Mouse (Mus musculus): ENCODE measurements around the gene Nuak2. TPM values are rescaled to one million over a fixed set of nuclear protein-coding genes. Genes with fewer than 3 reads are reported as not detected.

The Nuak2 gene
- total RNA-seq, 2 experiments from 2014 or later, result 3.7 to 3.8 TPM

DNA sequence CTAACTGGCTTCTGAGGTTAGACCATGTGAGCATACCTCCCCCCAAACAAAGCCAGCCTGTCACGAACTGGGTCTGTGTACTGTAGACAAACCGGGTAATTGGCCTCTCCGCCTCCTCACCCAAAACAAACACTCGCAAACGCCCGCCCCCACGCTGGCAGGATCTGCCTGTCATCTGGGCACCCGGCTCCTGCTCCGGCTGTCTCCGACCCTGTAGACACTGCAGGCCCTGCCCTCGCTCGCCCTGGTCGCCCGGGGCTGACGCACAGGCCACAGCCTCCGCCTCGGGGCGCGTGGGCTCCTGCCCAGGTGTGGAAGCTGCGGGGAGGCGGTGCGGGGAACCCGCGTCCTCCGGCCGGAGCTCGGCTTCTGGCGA, 17.5 kb upstream of the Nuak2 start, which contains the start of gene Klhdc8a:
Gene Klhdc8a, plus strand, starts transcription at position 202 of the 376 bp plus-strand sequence.
- intact Hi-C loops (cut with DNase I), result no loop called here
- peak; percentile 45 to 54 for DNase-seq

DNA sequence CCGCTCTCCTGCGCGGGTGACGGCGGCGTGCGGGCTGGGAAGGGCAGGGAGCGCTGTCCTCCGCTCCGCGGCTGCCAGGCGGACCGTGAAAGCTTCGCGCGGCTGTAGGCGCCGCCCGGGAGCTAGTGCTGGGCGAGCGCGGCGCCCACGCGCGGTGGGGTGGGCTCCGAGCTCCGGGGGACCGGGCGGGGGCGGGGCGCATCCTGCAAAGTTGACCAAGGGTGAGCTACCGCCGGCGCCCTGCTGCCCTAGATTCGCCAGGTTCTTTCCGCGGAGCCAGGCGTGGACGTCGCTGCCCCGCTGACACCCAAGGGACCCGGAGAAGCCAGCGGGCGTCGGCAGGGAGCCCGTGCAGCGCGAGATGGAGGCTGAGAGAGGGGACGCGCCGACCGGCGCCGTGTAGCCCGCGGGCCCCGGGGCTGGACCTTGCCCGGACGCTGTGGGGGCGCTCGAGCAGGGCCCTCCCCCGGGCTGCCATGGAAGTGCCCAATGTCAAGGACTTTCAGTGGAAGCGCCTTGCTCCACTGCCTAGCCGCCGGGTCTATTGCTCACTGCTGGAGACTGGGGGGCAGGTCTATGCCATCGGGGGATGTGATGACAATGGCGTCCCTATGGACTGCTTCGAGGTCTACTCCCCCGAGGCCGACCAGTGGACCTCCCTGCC, 17.0 kb upstream of the Nuak2 start:
- peak; percentile 47 to 51 for DNase-seq
- intact Hi-C loops (cut with DNase I), result no loop called here

DNA sequence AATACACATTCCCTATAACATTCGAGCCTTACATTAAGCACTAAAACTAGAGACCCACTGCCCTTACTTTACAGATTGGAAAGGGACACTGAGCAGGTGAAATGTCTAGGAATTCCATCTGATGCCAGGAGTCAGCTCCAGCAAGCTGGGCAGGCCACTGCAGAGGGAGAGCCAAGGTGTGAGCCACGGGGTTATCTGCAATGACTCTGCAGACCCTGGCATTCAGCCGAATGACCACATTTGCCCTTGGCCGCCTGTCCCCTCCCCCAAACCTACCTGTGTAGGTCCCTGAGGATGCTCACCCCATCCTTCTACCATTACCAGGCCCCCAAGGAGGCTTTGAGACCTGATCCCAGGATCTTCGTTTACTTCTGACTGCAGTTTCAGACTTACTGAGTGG, 16.2 kb upstream of the Nuak2 start:
- intact Hi-C loops (cut with DNase I), result no loop called here
- no peak for DNase-seq

DNA sequence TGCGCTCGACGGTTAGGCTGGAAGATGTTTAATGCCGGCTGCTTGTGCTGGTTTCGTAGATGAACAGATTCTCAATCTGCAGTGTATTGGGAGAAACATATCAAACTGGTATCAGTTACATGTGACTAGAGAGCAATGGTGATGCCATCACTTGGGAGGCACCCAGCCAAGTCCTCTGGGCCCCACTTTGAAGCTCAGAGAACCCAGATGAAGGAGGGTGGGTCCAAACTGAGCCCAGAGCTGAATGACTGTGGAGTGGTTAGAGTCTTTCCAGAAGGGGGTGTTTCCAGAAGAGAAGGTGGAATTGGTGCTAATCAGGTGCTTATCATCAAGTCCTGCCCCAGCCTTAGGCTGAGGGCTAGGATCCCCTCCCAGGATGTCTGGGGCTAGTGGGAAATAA, 14.7 kb upstream of the Nuak2 start:
- intact Hi-C loops (cut with DNase I), result no loop called here
- DNase-seq, result no peak

DNA sequence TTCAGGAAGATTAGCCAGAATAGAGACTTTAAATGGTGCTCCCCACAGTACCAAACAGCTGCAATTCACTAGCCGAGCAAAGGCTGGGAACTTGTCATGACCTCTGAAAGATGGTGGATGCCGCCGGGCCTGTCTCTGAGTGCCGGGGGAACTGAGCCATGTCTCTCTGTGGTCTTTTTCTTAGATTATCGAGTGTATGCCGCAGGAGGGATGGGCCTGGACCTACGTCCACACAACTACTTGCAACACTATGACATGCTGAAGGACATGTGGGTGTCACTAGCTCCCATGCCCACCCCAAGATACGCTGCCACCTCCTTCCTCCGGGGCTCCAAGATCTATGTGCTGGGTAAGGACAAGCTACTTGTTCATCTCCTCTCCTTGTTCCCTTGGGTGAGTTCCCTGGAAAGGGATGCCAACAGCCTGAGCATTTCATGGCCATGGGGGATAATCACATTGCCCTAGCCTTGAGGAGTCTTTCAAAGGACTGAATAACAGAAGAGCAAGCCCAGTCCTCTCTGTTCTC, 13.5 kb upstream of the Nuak2 start:
- DNase-seq, result no peak
- intact Hi-C loops (cut with DNase I), result no loop called here

DNA sequence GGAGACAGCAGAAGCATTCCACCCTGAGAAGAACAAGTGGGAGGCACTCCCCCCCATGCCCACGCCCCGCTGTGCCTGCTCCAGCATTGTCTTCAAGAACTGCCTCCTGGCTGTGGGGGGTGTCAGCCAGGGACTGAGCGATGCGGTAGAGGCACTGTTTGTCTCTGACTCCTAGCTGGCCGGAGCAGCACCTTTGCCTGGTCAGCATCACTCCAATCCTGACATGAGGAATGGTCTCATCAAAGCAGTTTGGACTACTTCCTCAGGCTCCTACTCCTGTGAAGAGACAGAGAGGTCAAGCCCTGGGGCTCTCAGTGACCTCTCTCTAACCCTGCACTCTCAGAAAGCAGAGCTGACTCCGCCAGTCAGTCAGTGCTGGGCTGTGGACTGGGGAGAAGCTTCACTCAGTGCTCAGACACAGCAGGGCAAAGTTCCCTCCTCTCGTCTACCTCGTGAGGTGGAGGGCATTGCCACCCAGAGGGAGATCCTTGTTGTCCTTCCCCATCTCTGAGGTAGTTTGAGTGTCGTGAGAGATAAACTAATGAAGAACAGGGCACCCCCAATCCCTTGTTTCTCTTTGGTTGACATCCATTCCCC, 11.2 kb upstream of the Nuak2 start:
- DNase-seq, result no peak
- intact Hi-C loops (cut with DNase I), result loop anchor here (5.0 kb wide), 1 partner anchor 187 kb away; no protein-coding TSS in a partner anchor

DNA sequence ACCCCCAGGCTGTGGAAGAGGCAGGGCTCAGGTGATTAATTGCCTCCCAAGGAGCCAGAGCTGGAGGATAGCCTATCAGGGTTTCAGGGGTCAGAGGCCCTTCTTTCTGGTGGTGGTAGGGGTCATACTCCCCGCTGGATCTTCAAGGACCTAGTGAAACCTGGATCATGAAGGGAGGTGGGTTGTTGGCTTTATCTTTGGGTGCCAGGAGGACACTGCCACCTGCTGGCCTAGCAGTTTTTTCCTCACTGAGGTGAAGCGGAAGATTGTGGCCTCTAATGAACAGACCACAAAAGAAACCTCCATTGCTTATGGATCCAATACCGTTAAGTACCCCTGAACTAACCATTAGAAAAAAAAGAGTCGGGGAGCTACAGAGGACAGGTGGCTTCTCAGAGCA, 9.8 kb upstream of the Nuak2 start:
- DNase-seq, result peak in 1 of 2 experiments; percentile 65
- intact Hi-C loops (cut with DNase I), result loop anchor here (2.0 to 5.0 kb wide), 2 partner anchors 147 to 189 kb away; no protein-coding TSS in a partner anchor

DNA sequence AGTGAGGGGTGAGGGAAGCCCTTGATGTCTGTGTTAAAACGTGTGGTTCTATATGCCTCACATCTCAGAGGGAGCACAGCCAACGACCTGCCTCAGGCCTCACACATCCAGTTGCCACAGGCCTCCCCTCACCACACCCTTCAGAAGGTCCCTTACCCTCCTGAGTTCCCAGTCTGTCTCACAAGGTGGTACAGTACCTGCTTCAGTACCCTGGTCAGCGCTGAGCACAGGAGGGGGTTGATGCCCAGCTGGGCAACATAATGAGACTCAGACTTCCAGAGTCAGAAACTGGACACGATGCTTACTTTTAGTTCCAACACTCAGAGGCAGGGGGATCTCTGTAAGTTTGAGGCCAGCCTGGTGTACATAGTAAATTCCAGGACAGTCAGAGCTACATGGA, 9.1 kb upstream of the Nuak2 start:
- no peak for DNase-seq

DNA sequence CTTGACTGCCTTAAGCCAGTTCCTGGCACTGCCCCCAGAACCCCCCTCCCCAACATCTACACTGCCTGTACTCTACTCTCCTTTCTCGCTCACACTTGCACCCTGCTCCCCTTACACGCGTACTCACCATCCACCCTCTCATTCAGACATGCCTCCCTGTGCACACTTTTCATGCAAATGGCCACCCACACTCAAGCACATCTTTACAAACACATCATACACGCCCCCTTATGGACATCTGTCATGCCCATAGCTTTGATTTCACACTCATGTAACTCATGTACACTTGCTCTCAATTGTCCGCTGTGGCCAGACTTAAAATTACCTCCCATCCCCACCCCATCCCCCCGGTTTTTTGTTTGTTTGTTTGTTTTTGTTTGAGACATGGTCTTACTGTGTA, 8.0 kb upstream of the Nuak2 start:
- no peak for DNase-seq
- intact Hi-C loops (cut with DNase I), result loop anchor here (2.0 to 5.0 kb wide), 2 partner anchors 149 to 191 kb away; no protein-coding TSS in a partner anchor

More for the DNA sequence above, 9.1 kb upstream of the Nuak2 start:
- intact Hi-C loops (cut with DNase I), result loop anchor here (2.0 to 5.0 kb wide), 2 partner anchors 148 to 190 kb away; no protein-coding TSS in a partner anchor

DNA sequence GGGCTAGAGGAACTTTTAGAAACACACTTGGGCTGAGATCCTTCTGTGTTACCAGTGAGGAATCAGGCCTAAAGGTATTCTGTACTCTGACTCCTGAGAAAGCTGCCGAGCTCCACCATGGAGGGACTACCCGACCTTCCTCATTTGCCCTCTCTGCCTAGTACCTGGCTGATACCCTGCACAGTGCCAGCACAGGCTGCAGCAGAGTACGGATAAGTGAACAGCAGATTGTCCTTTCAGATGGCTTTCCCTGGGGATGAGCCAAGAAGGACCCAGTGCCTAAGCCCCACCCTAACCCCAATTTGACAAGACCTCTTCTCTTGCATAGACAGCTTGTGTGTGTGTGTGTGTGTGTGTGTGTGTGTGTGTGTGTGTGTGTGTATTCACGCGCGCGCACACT, 7.3 kb upstream of the Nuak2 start:
- DNase-seq, result no peak
- intact Hi-C loops (cut with DNase I), result loop anchor here (5.0 kb wide), 1 partner anchor 191 kb away; no protein-coding TSS in a partner anchor

DNA sequence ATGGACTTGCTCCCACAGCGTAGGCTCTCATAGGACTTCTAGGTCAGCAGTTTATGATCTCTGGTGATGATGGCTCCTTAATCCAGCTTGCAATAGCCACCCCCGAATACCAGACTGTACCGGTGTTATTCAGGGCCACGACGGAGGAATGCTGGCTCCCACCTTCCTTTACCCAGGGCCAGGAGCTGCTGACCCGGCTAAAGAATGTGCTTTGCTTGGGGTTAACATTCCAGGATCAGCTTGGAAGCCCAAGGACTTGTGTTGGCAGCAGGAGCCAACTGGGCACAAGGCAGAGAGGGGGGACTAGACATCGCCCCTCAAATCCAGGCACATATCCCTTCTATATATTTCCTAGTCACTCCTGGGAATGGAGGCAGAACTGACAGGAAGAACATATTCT, 5.2 kb upstream of the Nuak2 start:
- no peak for DNase-seq
- intact Hi-C loops (cut with DNase I), result loop anchor here (5.0 to 10.0 kb wide), 3 partner anchors 107 to 306 kb away; partner anchors contain the start of genes Dstyk, Elk4 and Rbbp5

DNA sequence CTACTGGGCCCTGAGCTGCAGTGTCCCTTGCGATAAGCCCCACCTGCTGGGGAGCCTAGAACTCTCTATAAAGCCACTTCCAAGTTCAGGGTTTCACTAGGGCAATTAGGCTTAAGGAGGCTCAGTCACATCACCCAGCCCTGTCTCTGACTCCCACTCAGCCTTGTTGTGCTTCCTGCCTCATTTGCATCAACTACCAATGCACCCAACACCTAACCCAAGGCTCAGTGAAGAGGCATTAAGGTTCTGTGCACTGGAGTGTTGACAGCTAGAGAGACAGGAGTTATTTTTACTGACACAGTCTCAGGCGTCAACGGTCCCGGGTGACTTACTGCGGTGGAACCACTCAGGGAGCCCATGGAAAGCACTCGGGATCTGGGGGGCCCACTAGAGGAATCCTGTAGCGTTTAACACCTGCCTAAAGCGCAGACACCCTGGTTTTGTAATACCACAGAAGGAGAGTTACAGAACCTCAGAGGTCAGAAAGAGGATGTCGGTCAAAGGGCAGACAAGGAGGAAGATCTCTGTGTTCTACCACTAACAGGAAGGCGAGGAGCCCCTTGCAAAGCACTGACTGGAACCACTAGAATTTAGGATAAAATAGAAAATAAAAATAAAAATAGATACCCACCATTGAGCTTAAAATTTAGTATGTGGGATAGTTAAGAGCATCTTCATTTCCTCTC, 4.6 kb upstream of the Nuak2 start:
- no peak for DNase-seq
- intact Hi-C loops (cut with DNase I), result loop anchor here (5.0 to 10.0 kb wide), 3 partner anchors 106 to 307 kb away; partner anchors contain the start of genes Dstyk, Elk4 and Rbbp5

DNA sequence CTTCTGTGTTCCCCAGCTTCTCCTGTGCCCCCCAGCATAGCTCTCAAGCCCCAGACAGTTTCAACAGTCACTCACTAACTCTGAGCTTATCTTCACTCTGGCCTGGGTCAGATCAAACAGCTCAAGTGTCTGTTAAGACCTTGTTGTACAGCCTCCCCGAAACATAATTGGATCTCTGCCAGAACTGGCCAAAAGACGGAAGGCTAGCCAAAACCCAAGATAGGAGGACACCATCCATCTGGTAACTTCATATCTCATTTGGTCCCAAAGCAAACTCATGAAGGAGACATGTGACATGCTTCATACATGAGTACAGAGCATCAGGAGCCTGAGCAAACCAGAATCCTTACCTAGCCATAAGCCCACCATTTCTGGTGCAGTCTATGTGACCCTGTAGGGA, 3.9 kb upstream of the Nuak2 start:
- DNase-seq, result no peak
- intact Hi-C loops (cut with DNase I), result loop anchor here (2.0 to 10.0 kb wide), 4 partner anchors 79 to 307 kb away; partner anchors contain the start of genes Dstyk, Elk4, Rbbp5 and Tmcc2

DNA sequence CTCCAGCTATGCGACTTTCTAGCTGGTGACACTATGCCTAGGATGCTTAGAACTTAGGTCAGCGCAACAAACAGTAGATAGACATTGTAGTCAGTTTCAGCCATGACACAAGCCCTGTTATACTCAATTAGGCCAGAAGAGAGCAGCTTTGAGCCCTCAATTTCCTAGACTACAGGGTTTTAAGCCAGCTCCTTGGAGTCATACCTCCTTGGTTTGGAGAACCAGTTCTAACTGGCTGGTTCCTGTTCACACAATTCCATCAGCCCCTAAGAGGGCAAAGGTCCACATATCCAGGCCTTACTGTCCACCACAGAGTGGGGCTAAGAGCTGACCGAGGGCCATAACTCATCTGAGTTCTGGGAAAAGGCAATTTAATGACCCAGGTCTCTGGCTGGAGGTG, 3.2 kb upstream of the Nuak2 start:
- peak; percentile 70 to 77 for DNase-seq
- intact Hi-C loops (cut with DNase I), result loop anchor here (1.0 to 10.0 kb wide), 5 partner anchors 43 to 308 kb away; partner anchors contain the start of genes Dstyk, Elk4, Rbbp5 and Tmcc2

DNA sequence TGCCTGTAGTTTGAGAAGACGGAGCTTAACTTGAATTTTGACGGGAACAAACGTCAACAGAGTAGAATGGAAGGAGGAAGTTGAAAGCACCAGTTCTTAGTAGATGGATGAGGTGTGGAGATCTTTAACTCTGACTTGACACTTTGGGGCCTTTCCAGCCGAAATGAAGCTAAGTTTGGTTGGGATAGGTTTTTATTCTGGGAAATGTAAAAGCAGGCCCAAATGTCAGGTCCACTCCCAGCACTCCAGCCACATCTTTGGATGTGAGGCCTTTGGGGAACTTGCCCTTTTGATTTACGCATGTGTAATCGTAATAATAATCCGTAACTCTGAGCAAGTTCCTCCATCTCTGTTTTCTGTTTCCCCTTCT, 684 bp downstream of the Nuak2 start:
- no peak for DNase-seq
- intact Hi-C loops (cut with DNase I), result loop anchor here (2.0 to 10.0 kb wide), 2 partner anchors 16 to 312 kb away; partner anchors contain the start of gene Elk4

DNA sequence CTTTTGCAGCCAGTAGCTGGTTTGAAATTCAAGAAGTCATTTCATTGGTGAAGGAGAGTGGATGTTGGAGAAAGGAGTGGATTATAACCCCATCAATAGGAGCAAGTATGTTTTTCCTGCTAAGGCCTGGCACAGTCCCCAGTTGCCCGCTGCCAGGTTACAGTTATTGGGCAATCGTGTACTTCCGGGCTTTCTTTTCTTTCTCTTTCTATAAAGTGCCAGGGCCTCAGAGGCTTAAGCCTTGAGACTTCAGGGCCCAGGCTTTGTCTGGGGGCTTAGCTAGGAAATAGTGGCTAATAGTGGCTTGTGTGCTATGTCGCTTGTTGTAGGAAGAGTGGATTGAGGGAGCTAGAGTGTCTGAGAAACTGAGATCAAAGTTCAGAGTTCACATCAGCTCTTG, 1.5 kb downstream of the Nuak2 start:
- no peak for DNase-seq
- intact Hi-C loops (cut with DNase I), result loop anchor here (2.0 to 10.0 kb wide), 2 partner anchors 15 to 313 kb away; partner anchors contain the start of gene Elk4

DNA sequence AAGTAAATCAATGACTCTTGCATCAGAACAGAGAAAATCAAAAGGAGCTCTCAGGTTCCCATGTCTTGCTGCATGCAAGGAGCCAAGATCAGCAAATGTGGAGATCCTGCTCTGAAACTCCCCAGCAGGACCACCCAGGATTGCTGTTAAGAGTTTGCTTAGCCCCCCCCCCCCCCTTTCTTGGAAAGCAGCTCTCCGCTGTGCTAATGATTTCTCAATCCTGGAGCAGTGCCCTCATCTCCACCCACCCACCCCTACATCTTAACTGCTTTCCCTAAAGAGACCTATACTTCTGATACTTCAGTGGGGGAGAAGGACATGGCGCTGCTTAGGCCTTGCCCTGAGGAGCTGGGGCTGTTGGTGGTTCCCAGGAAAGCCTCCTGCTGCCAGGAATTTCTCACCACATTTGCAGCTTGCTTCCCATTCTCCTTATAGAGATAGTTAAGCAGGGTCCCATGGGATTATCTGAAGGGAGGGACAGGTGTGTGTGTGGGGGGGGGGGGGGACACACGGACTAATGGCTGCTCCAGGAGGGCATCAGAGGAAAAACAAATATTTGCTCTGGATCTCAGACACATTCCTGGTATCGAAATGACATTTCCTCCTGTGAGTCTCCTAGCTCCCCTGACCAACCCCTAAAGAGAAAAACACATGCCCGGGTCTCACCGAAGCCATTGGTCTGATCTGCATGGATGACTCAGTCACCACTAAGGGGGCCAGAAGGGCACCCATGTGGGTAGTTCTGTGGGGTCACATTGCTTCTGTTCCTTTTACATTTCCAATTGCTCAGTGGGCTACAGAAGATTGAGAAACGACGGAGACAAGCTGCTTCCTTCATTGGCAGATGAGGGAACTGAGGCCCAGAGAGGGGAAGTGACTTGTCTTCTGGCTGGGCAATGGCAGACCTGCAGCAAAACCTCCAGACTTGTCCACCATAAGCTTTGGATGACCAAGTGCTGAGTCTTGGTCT, 2.3 kb downstream of the Nuak2 start:
- no peak for DNase-seq

DNA sequence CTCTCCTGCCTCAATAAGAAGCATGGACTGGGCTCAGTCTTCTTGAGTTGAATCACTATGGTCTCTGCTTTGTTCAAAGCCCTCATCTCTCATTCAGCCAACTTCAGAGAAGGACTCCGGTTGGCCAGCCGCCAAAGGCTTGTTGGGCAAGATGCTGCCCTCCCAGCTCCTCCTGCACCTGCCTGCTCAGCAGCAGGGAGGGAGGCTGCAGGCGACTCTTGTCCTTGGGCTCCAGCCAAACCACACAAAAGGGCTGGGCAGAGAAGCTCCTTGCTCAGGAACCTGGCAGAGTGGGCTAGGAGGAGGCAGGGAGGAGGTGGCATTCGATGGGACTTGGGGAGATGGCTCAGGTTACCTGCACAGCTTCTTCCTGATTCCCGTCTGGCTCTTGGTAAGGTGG, 3.3 kb downstream of the Nuak2 start:
- DNase-seq, result no peak
- intact Hi-C loops (cut with DNase I), result loop anchor here (10.0 kb wide), 1 partner anchor 314 kb away; the partner anchor contains the start of gene Elk4

More for the DNA sequence above, 2.3 kb downstream of the Nuak2 start:
- intact Hi-C loops (cut with DNase I), result loop anchor here (2.0 to 10.0 kb wide), 2 partner anchors 15 to 313 kb away; partner anchors contain the start of gene Elk4

DNA sequence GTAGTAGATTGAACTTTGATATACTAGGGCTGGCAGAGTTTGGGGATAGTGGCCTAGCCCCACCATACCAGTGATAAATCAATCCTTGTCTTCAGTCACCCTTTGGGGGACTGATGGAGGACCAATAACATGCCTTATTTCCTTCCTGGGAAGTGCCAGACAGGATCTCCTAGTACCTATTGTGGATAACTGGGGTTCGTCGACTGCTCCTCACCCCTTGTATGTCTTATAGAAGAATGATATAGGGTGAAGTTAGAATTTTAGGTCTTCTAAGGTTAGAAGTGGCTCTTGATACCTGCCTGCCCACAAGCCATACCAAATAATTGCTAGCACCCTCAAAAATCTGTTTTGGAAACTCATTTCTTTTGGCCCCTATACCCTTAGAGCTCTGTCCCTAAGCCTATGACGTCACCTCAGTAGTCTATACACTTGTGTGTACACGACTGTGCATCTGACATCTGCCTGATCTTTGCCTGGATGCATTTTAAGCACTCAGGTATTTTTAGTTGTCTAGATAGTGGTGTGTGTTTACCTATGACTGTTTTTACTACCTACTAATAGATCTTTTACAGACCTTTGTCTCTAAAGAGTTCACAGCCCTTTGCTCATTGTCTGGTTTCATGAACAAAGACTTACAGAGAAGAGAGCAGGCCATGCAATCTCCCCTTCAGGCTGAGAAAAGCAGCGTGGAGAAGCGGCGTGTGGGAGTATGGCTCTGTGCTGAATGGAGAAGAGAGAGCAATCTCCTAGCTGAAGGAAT, 6.1 kb downstream of the Nuak2 start:
- intact Hi-C loops (cut with DNase I), result no loop called here
- no peak for DNase-seq

All from heart, postnatal 36 days (tissue).